Comparison of ENCODE assay signal across 8 mouse cellular contexts in genomic region chr2:33178243-33178932, GRCm38 (mm10). TPM values are rescaled to one million over a fixed set of nuclear protein-coding genes. Genes with fewer than 3 reads are reported as not detected.
DNase-seq lines count a peak whose midpoint lies in the region; ATAC-seq lines count a peak whose summit lies in the region.

No protein-coding gene starts in this region.

- H3K27ac ChIP-seq in embryonic facial prominence, embryonic 14.5 days (replicated peaks; ENCODE audit: low read depth, low read length) = peak overlapping the region; percentile 80; the same call in 1 of the 2 replicates
- 0 out of 2 replicates have a peak overlapping the region, but pooled peaks have one; percentile 45 for H3K27ac ChIP-seq in hindbrain, embryonic 12.5 days
- H3K27ac ChIP-seq in midbrain, embryonic 12.5 days (replicated peaks) = peak overlapping the region; percentile 10; the same call in 1 of the 2 replicates

- DNase-seq in right cerebral cortex, postnatal 10 days (ENCODE audit: low spot score in 2 of 2) = peak; percentile 69 to 70
- DNase-seq in right cerebral cortex, postnatal 25 days = no peak
- DNase-seq in embryonic facial prominence, embryonic 14.5 days (ENCODE audit: low spot score) = no peak
- no peak for DNase-seq in adrenal gland, adult 18-20 months (ENCODE audit: low spot score in 2 of 2)
- no peak for DNase-seq in spleen, postnatal 36 days (ENCODE audit: low spot score in 2 of 2)
- DNase-seq in adrenal gland, adult 2 months = no peak

- ATAC-seq in embryonic facial prominence, embryonic 14.5 days (ENCODE audit: low read depth) = peak; percentile 32
- peak; percentile 55 for ATAC-seq in hindbrain, embryonic 12.5 days (ENCODE audit: low FRiP score)
- peak; percentile 73 for ATAC-seq in midbrain, embryonic 12.5 days (ENCODE audit: low FRiP score, low read depth)

- H3K4me2 ChIP-seq in embryonic facial prominence, embryonic 14.5 days (ENCODE audit: low read depth, low read length) = no peak overlapping the region
- H3K4me2 ChIP-seq in hindbrain, embryonic 12.5 days (replicated peaks) = no peak overlapping the region
- no peak overlapping the region for H3K4me2 ChIP-seq in midbrain, embryonic 12.5 days (replicated peaks)

- 65% methylated on average over 11 of the region's 11 CpGs for WGBS in embryonic facial prominence, embryonic 14.5 days
- 54% methylated on average over 11 of the region's 11 CpGs for WGBS in hindbrain, embryonic 12.5 days
- WGBS in midbrain, embryonic 12.5 days = 58% methylated on average over 11 of the region's 11 CpGs

- no peak overlapping the region for H3K4me3 ChIP-seq in embryonic facial prominence, embryonic 14.5 days (ENCODE audit: low read depth, low read length)
- H3K4me3 ChIP-seq in hindbrain, embryonic 12.5 days = no peak overlapping the region
- H3K4me3 ChIP-seq in midbrain, embryonic 12.5 days = no peak overlapping the region

- no peak overlapping the region for H3K9ac ChIP-seq in embryonic facial prominence, embryonic 14.5 days (ENCODE audit: low read depth, low read length)
- H3K9ac ChIP-seq in hindbrain, embryonic 12.5 days = 0 out of 2 replicates have a peak overlapping the region, but pooled peaks have one; percentile 24
- H3K9ac ChIP-seq in midbrain, embryonic 12.5 days (replicated peaks) = no peak overlapping the region

- H3K9me3 ChIP-seq in embryonic facial prominence, embryonic 14.5 days (ENCODE audit: control insufficient read depth, low read length) = no peaks in the 10 kb centered on the region
- no peaks in the 10 kb centered on the region for H3K9me3 ChIP-seq in hindbrain, embryonic 12.5 days (replicated peaks)
- no peaks in the 10 kb centered on the region for H3K9me3 ChIP-seq in midbrain, embryonic 12.5 days

- peaks cover 36% of the 10 kb centered on the region for H3K4me1 ChIP-seq in embryonic facial prominence, embryonic 14.5 days (ENCODE audit: control insufficient read depth, insufficient read depth, low read length)
- H3K4me1 ChIP-seq in hindbrain, embryonic 12.5 days = peaks cover 34% of the 10 kb centered on the region
- peaks cover 34% of the 10 kb centered on the region for H3K4me1 ChIP-seq in midbrain, embryonic 12.5 days

- no peaks in the 10 kb centered on the region for H3K27me3 ChIP-seq in embryonic facial prominence, embryonic 14.5 days (replicated peaks; ENCODE audit: control insufficient read depth, insufficient read depth, low read length)
- H3K27me3 ChIP-seq in hindbrain, embryonic 12.5 days = no peaks in the 10 kb centered on the region
- H3K27me3 ChIP-seq in midbrain, embryonic 12.5 days = no peaks in the 10 kb centered on the region

- H3K36me3 ChIP-seq in embryonic facial prominence, embryonic 14.5 days (ENCODE audit: control insufficient read depth, insufficient read depth, low read length) = no peaks in the 10 kb centered on the region
- peaks cover 6% of the 10 kb centered on the region; the same call in 1 of the 2 replicates for H3K36me3 ChIP-seq in hindbrain, embryonic 12.5 days
- H3K36me3 ChIP-seq in midbrain, embryonic 12.5 days = peaks cover 6% of the 10 kb centered on the region; the same call in 1 of the 2 replicates

RNA-seq across cellular contexts. Expression of gene Angptl2, which starts 37.5 kb away (rescaled TPM):
- polyA plus RNA-seq in embryonic facial prominence, embryonic 14.5 days (2014; fragmentation: Nextera tagmentation; extraction: Ambion mirVana) = 57.9 and 62.6 TPM in 2 replicates
- polyA plus RNA-seq in hindbrain, embryonic 12.5 days (2016; fragmentation: Nextera tagmentation; extraction: Ambion mirVana) = 32.8 and 35.4 TPM in 2 replicates
- polyA plus RNA-seq in midbrain, embryonic 12.5 days (2016; fragmentation: Nextera tagmentation; extraction: Ambion mirVana) = 26.5 and 31.5 TPM in 2 replicates
- 10 to 100 TPM; 19.6 to 29.9 TPM for total RNA-seq in adrenal gland, adult 18-20 months (2021)
- total RNA-seq in adrenal gland, adult 2 months (2021) = 10 to 100 TPM; 24.0 to 48.3 TPM
- polyA plus RNA-seq in adrenal gland, adult 2 months (2012; rRNA removed) = 32.5 and 35.7 TPM in 2 replicates

RNA-seq across cellular contexts. Expression of gene Garnl3, which starts 46.9 kb away (rescaled TPM):
- 12.4 and 14.1 TPM in 2 replicates for polyA plus RNA-seq in embryonic facial prominence, embryonic 14.5 days (2014; fragmentation: Nextera tagmentation; extraction: Ambion mirVana)
- polyA plus RNA-seq in hindbrain, embryonic 12.5 days (2016; fragmentation: Nextera tagmentation; extraction: Ambion mirVana) = 20.6 and 24.2 TPM in 2 replicates
- 15.6 and 16.6 TPM in 2 replicates for polyA plus RNA-seq in midbrain, embryonic 12.5 days (2016; fragmentation: Nextera tagmentation; extraction: Ambion mirVana)
- total RNA-seq in adrenal gland, adult 18-20 months (2021) = 10 to 100 TPM; 11.4 to 16.1 TPM
- total RNA-seq in adrenal gland, adult 2 months (2021) = 10 to 100 TPM; 13.3 to 15.0 TPM
- polyA plus RNA-seq in adrenal gland, adult 2 months (2012; rRNA removed) = 13.4 and 21.4 TPM in 2 replicates

Comparison
In these comparisons a context has a peak if more than half of its experiments do, and no peak if none do; other contexts are left out.
1. DNase-seq: peak in right cerebral cortex, postnatal 10 days (2 of 2); none in right cerebral cortex, postnatal 25 days (single experiment), embryonic facial prominence, embryonic 14.5 days (single experiment), adrenal gland, adult 18-20 months (0 of 2), spleen, postnatal 36 days (0 of 2) and adrenal gland, adult 2 months (single experiment).
2. H3K27ac ChIP-seq: peak in every context shown above with its lines; median percentile 80 in embryonic facial prominence, embryonic 14.5 days; 45 in hindbrain, embryonic 12.5 days; 10 in midbrain, embryonic 12.5 days.
3. Peak in every context shown above with its lines, with median percentiles within 50 percentile points of each other: ATAC-seq.